In the genomic region with DNA sequence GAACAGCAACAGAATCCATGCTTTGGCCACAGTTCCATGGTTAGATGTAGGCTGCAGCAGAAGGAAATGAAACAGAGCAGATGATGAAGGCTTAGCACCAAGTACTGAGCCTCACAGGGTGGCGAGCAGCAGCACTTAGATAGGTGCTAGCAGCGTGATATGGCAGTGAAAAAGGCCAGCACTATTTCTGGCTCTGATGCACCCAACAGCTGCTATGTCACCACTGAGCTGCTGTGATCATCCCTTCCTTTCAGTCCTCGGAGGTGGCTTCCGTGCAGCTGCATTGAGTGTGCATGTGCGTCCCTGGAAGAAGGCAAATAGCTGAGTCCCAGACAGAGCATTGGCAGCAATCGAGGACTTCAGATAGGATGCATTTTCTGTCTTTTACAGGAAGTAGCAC, we compare ENCODE assay signal across 14 mouse cellular contexts.
DNase-seq lines count a peak whose midpoint lies in the region; ATAC-seq and TF ChIP-seq lines count a peak whose summit lies in the region.
"Had no signal": no experiment of that assay in that cellular context is flagged by ENCODE, and none has a peak within 500 bp of the region (broad histone marks: within the 10 kb centered on the region; RNA-seq: fewer than 3 reads in every experiment).

No protein-coding gene starts in this region.

- H3K9me3 ChIP-seq in heart, embryonic 13.5 days = no peaks in the 10 kb centered on the region
- H3K9me3 ChIP-seq in intestine, postnatal 0 days (ENCODE audit: control insufficient read depth) = no peaks in the 10 kb centered on the region
- no peaks in the 10 kb centered on the region for H3K9me3 ChIP-seq in hindbrain, embryonic 10.5 days
- H3K9me3 ChIP-seq: hindbrain, embryonic 13.5 days; liver, embryonic 15.5 days; midbrain, embryonic 13.5 days had no signal

- H3K4me3 ChIP-seq in heart, embryonic 13.5 days = no peak overlapping the region
- no peak overlapping the region for H3K4me3 ChIP-seq in left cerebral cortex, adult 2 months
- no peak overlapping the region for H3K4me3 ChIP-seq in intestine, postnatal 0 days (ENCODE audit: low read depth, low read length)
- no peak overlapping the region for H3K4me3 ChIP-seq in hindbrain, embryonic 10.5 days
- H3K4me3 ChIP-seq: hindbrain, embryonic 13.5 days; liver, embryonic 15.5 days; midbrain, embryonic 13.5 days had no signal

- H3K27ac ChIP-seq in heart, embryonic 13.5 days (replicated peaks) = no peak overlapping the region
- H3K27ac ChIP-seq in left cerebral cortex, adult 2 months = no peak overlapping the region; the same call in 1 of the 2 replicates
- H3K27ac ChIP-seq in intestine, postnatal 0 days (ENCODE audit: low read depth, low read length) = no peak overlapping the region
- H3K27ac ChIP-seq in hindbrain, embryonic 10.5 days = no peak overlapping the region
- H3K27ac ChIP-seq: hindbrain, embryonic 13.5 days; liver, embryonic 15.5 days; midbrain, embryonic 13.5 days had no signal

- peaks cover 23% of the 10 kb centered on the region for H3K4me1 ChIP-seq in heart, embryonic 13.5 days
- H3K4me1 ChIP-seq in intestine, postnatal 0 days (replicated peaks; ENCODE audit: control insufficient read depth, insufficient read depth, low read length) = 0 out of 2 replicates have a peak, but pooled peaks cover 3% of the 10 kb centered on the region
- no peaks in the 10 kb centered on the region for H3K4me1 ChIP-seq in hindbrain, embryonic 10.5 days (replicated peaks)
- H3K4me1 ChIP-seq: hindbrain, embryonic 13.5 days; liver, embryonic 15.5 days; midbrain, embryonic 13.5 days had no signal

- peak overlapping the region; percentile 28; the same call in 1 of the 2 replicates for H3K9ac ChIP-seq in heart, embryonic 13.5 days
- H3K9ac ChIP-seq in intestine, postnatal 0 days (ENCODE audit: low read depth, low read length) = no peak overlapping the region
- H3K9ac ChIP-seq: hindbrain, embryonic 13.5 days; liver, embryonic 15.5 days; midbrain, embryonic 13.5 days had no signal

- H3K4me2 ChIP-seq in heart, embryonic 13.5 days = peak overlapping the region; percentile 49
- no peak overlapping the region for H3K4me2 ChIP-seq in intestine, postnatal 0 days (replicated peaks; ENCODE audit: low read depth)
- H3K4me2 ChIP-seq: hindbrain, embryonic 13.5 days; liver, embryonic 15.5 days; midbrain, embryonic 13.5 days had no signal

- H3K27me3 ChIP-seq in heart, embryonic 13.5 days (replicated peaks) = no peaks in the 10 kb centered on the region
- no peaks in the 10 kb centered on the region for H3K27me3 ChIP-seq in intestine, postnatal 0 days (replicated peaks; ENCODE audit: control insufficient read depth, insufficient read depth, low read length)
- H3K27me3 ChIP-seq in hindbrain, embryonic 10.5 days (ENCODE audit: insufficient read depth, poor library complexity, severe bottlenecking) = no peaks in the 10 kb centered on the region
- H3K27me3 ChIP-seq: hindbrain, embryonic 13.5 days; liver, embryonic 15.5 days; midbrain, embryonic 13.5 days had no signal

- WGBS in heart, embryonic 13.5 days = 31% methylated on average over 6 of the region's 6 CpGs
- WGBS in intestine, postnatal 0 days = 85% methylated on average over 6 of the region's 6 CpGs
- 95% methylated on average over 6 of the region's 6 CpGs for WGBS in hindbrain, embryonic 10.5 days

- intact Hi-C loops in left cerebral cortex, adult 2 months (cut with DNase I) = no loop called here

- DNase-seq in thymus, postnatal 0 days (ENCODE audit: low spot score) = peak; percentile 4
- no peak for DNase-seq in thymus, postnatal 36 days
- DNase-seq in left cerebral cortex, adult 2 months (ENCODE audit: extremely low spot score in 1 of 2, low spot score in 2 of 2) = peak; percentile 24 to 35
- DNase-seq in spleen, postnatal 10 days (ENCODE audit: low spot score in 2 of 2) = no peak
- no peak for DNase-seq in cerebellum, postnatal 36 days
- no peak for DNase-seq in hindbrain, embryonic 10.5 days (ENCODE audit: low spot score)
- DNase-seq: cerebellum, adult 18-20 months; kidney, postnatal 10 days; thymus, adult 18-20 months had no signal

- ATAC-seq in heart, embryonic 13.5 days (ENCODE audit: extremely low read depth, insufficient number of reproducible peaks, low FRiP score, low TSS enrichment) = no peak; the same call in 1 of the 2 replicates
- no peak for ATAC-seq in intestine, postnatal 0 days
- ATAC-seq: midbrain, embryonic 13.5 days had no signal

- H3K36me3 ChIP-seq in heart, embryonic 13.5 days = 0 out of 2 replicates have a peak, but pooled peaks cover 3% of the 10 kb centered on the region
- H3K36me3 ChIP-seq in intestine, postnatal 0 days (ENCODE audit: control insufficient read depth, insufficient read depth) = no peaks in the 10 kb centered on the region
- no peaks in the 10 kb centered on the region for H3K36me3 ChIP-seq in hindbrain, embryonic 10.5 days
- H3K36me3 ChIP-seq: liver, embryonic 15.5 days had no signal

- no peak for TF ChIP-seq CTCF in left cerebral cortex, adult 2 months (IDR thresholded peaks at IDR 0.05)
- no peak for TF ChIP-seq CTCF in intestine, postnatal 0 days (IDR thresholded peaks at IDR 0.05; ENCODE audit: low read depth)

Comparison
In these comparisons a context has a peak if more than half of its experiments do, and no peak if none do; other contexts are left out.
1. DNase-seq: peak in thymus, postnatal 0 days (single experiment) and left cerebral cortex, adult 2 months (2 of 2); none in thymus, postnatal 36 days (0 of 2), spleen, postnatal 10 days (0 of 2), cerebellum, postnatal 36 days (0 of 2) and hindbrain, embryonic 10.5 days (single experiment).